Mouse (Mus musculus) ES-Bruce4 (cell line): Measurements from ENCODE around the gene Pwp2. TPM values are rescaled to one million over a fixed set of nuclear protein-coding genes. Genes with fewer than 3 reads are reported as not detected.

Source experiments
- H3K27ac ChIP-seq: 2 replicates; pipeline ENCODE4 v1.5.1; 2012; ENCODE audit warnings: low read length, inconsistent platforms; ENCODE audit not compliant: insufficient read depth
- H3K27me3 ChIP-seq: 2 replicates; pipeline ENCODE4 v1.6.1; 2012; ENCODE audit warnings: mild to moderate bottlenecking, low read length, inconsistent platforms; ENCODE audit not compliant: control insufficient read depth, poor library complexity, insufficient read depth, severe bottlenecking
- H3K36me3 ChIP-seq: 2 replicates; pipeline ENCODE4 v1.6.1; 2012; ENCODE audit warnings: inconsistent platforms, mild to moderate bottlenecking, low read length, moderate library complexity; ENCODE audit not compliant: control insufficient read depth, poor library complexity, insufficient read depth, severe bottlenecking
- H3K4me1 ChIP-seq: one replicate; pipeline ENCODE4 v1.8.1; 2011; ENCODE audit warnings: low read length; ENCODE audit not compliant: control insufficient read depth, insufficient read depth
- H3K4me3 ChIP-seq: 2 replicates; pipeline ENCODE4 v1.5.1; 2011; ENCODE audit warnings: low read depth, mild to moderate bottlenecking, low read length
- H3K9ac ChIP-seq: 2 replicates; pipeline ENCODE4 v1.6.1; 2012; ENCODE audit warnings: low read depth, mild to moderate bottlenecking, inconsistent platforms; ENCODE audit not compliant: poor library complexity, severe bottlenecking
- H3K9me3 ChIP-seq: replicated peaks from 2 replicates; pipeline ENCODE4 v1.6.1; 2012; ENCODE audit warnings: mild to moderate bottlenecking, low read length, inconsistent platforms; ENCODE audit not compliant: control insufficient read depth, poor library complexity, insufficient read depth, severe bottlenecking
- CTCF ChIP-seq: IDR thresholded peaks from one replicate; pipeline ENCODE4 v1.8.1; 2011; ENCODE audit warnings: low read depth, low read length
- EP300 ChIP-seq: IDR thresholded peaks from 2 replicates; pipeline ENCODE4 v1.6.1; 2011; ENCODE audit warnings: low read depth, low read length; ENCODE audit not compliant: insufficient read depth
- POLR2A ChIP-seq: IDR thresholded peaks from one replicate; pipeline ENCODE4 v1.8.1; 2011; ENCODE audit warnings: low read length; ENCODE audit not compliant: insufficient read depth
- polyA plus RNA-seq: library from polyadenylated mRNA; stranded (reverse); fragments of >200 nt; gene quantifications from 2 replicates; pipeline ENCODE4 v1.2.4, GENCODE M21; 2011; ENCODE audit warnings: low read depth; ENCODE audit not compliant: missing spikeins, insufficient read depth, insufficient read length

The Pwp2 gene
- 23.3 and 25.4 TPM in 2 replicates for polyA plus RNA-seq

- Histone ChIP-seq H3K27ac (no peak within 1 kb of the TSS), H3K36me3 (peaks cover 16% of the 10 kb centered on the region), H3K4me3 (peak within 1 kb of the TSS; percentile 84), H3K9me3 (no peaks in the 10 kb centered on the region), H3K9ac (peak within 1 kb of the TSS; percentile 55), H3K4me1 (no peaks in the 10 kb centered on the region), H3K27me3 (no peaks in the 10 kb centered on the region)
- TF ChIP-seq POLR2A (peak; percentile 41), EP300 (no peak), CTCF (no peak)
These were observed at the start of gene Pwp2 for GRCm38 (mm10) chr10:78184531-78185380. Gene Pwp2, minus strand, starts transcription at chr10:78185149.

GRCm38 (mm10) chr10:78233756-78234155 lies 48.8 kb upstream of the Pwp2 start:
- Histone ChIP-seq H3K9me3 (no peaks in the 10 kb centered on the region), H3K27me3 (no peaks in the 10 kb centered on the region), H3K4me1 (no peaks in the 10 kb centered on the region), H3K27ac (no peak overlapping the region), H3K4me3 (no peak overlapping the region), H3K36me3 (no peaks in the 10 kb centered on the region), H3K9ac (no peak overlapping the region)
- TF ChIP-seq EP300 = no peak
- no peak for TF ChIP-seq CTCF
- no peak for TF ChIP-seq POLR2A

- Histone ChIP-seq H3K4me1 (no peaks in the 10 kb centered on the region), H3K4me3 (no peak overlapping the region), H3K9me3 (no peaks in the 10 kb centered on the region), H3K27me3 (no peaks in the 10 kb centered on the region), H3K36me3 (no peaks in the 10 kb centered on the region), H3K9ac (no peak overlapping the region), H3K27ac (no peak overlapping the region)
- TF ChIP-seq CTCF = no peak
These were observed 48.2 kb upstream of the Pwp2 start for GRCm38 (mm10) chr10:78233161-78233560.

GRCm38 (mm10) chr10:78232301-78232980 lies 47.5 kb upstream of the Pwp2 start:
- H3K4me1 ChIP-seq = no peaks in the 10 kb centered on the region
- no peak overlapping the region for H3K4me3 ChIP-seq
- no peaks in the 10 kb centered on the region for H3K36me3 ChIP-seq
- no peaks in the 10 kb centered on the region for H3K27me3 ChIP-seq
- H3K27ac ChIP-seq = no peak overlapping the region
- H3K9me3 ChIP-seq = no peaks in the 10 kb centered on the region
- no peak overlapping the region for H3K9ac ChIP-seq
- TF ChIP-seq POLR2A (no peak), EP300 (no peak), CTCF (no peak)

- no peak for TF ChIP-seq POLR2A
- no peak for TF ChIP-seq CTCF
- no peak for TF ChIP-seq EP300
- no peaks in the 10 kb centered on the region; the same call in 1 of the 2 replicates for H3K36me3 ChIP-seq
- H3K9ac ChIP-seq = no peak overlapping the region
- no peak overlapping the region for H3K27ac ChIP-seq
- H3K27me3 ChIP-seq = no peaks in the 10 kb centered on the region
- H3K4me3 ChIP-seq = no peak overlapping the region
- no peaks in the 10 kb centered on the region for H3K4me1 ChIP-seq
- no peaks in the 10 kb centered on the region for H3K9me3 ChIP-seq
These were observed 43.6 kb upstream of the Pwp2 start for GRCm38 (mm10) chr10:78228560-78228928.

- no peaks in the 10 kb centered on the region for H3K9me3 ChIP-seq
- no peaks in the 10 kb centered on the region; the same call in 1 of the 2 replicates for H3K36me3 ChIP-seq
- H3K27me3 ChIP-seq = no peaks in the 10 kb centered on the region
- H3K4me1 ChIP-seq = no peaks in the 10 kb centered on the region
- H3K4me3 ChIP-seq = no peak overlapping the region
- no peak for TF ChIP-seq EP300
- TF ChIP-seq CTCF = no peak
- no peak for TF ChIP-seq POLR2A
- no peak overlapping the region for H3K9ac ChIP-seq
- H3K27ac ChIP-seq = no peak overlapping the region
These were observed 43.1 kb upstream of the Pwp2 start for GRCm38 (mm10) chr10:78227875-78228559.
